Mouse (Mus musculus) liver, embryonic 14.5 days (tissue): ENCODE data around the gene Stox1.

ENCODE experiments used
- CTCF ChIP-seq: IDR thresholded peaks from 2 replicates; pipeline ENCODE4 v1.5.1; 2016; ENCODE audit warnings: antibody characterized with exemption, low read depth, control low read depth
- EP300 ChIP-seq: IDR thresholded peaks from 2 replicates; pipeline ENCODE4 v1.6.1; 2016; ENCODE audit warnings: antibody characterized with exemption, low read depth

DNA sequence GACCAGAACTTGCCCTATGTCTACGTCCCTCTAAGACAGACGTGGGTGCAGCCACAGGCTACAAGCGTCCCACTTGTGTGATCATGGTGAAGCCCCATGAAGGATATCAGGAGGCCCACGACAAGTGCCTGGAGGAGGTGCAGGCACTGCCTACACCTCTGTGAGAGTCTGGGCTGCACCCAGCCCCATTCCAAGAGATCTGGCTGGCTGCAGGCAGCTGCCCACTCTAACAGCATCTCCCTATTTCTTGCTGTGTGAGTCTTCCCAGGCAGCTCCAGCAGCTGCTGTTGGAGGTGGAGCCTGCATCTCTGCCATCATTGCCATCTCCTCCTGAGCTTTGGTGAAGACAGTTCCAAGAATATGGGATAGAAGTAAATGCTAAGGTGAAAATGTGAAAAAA is 23.5 kb downstream of the Stox1 start:
- TF ChIP-seq CTCF (no peak), EP300 (no peak)
